In the genomic region with DNA sequence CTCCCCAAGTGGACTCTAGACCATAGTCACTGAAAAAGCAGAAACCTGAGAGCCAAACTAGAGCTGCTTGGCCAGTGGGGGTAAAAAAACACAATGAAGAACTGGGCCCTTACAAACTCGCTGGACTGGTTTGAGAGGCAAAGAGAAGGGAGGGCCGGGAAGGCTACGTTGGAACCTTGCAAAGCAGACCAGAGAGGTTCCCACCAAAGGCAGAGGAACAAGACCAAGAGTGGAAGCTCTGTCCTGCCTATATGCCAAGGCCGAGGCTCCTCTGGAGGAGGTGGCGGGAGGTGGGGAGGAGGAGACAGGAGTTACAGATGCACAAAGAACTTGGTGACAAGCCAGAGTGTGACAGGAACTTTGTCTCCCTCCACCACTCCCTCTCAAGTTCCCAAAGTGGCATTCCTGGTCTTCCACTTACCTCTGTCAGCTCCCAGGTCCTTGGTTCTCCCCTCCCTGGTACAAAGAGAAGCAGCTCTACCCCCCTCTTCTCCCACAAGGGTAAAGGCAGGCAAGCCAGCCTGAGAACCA, we compare ENCODE assay signal across 10 mouse cellular contexts. TPM values are rescaled to one million over a fixed set of nuclear protein-coding genes. Genes with fewer than 3 reads are reported as not detected.
DNase-seq lines count a peak whose midpoint lies in the region; ATAC-seq and TF ChIP-seq lines count a peak whose summit lies in the region.
"Had no signal": no experiment of that assay in that cellular context is flagged by ENCODE, and none has a peak within 500 bp of the region (broad histone marks: within the 10 kb centered on the region; RNA-seq: fewer than 3 reads in every experiment).

No protein-coding gene starts in this region.

- H3K36me3 ChIP-seq in hindbrain, embryonic 10.5 days = no peaks in the 10 kb centered on the region
- H3K36me3 ChIP-seq in hindbrain, embryonic 16.5 days (ENCODE audit: control insufficient read depth, insufficient read depth, low read length) = no peaks in the 10 kb centered on the region
- peaks cover 5% of the 10 kb centered on the region; the same call in 1 of the 2 replicates for H3K36me3 ChIP-seq in intestine, postnatal 0 days (ENCODE audit: control insufficient read depth, insufficient read depth)
- no peaks in the 10 kb centered on the region for H3K36me3 ChIP-seq in liver, embryonic 13.5 days
- no peaks in the 10 kb centered on the region for H3K36me3 ChIP-seq in stomach, embryonic 15.5 days

- peaks cover 42% of the 10 kb centered on the region for H3K4me1 ChIP-seq in hindbrain, embryonic 10.5 days (replicated peaks)
- peaks cover 16% of the 10 kb centered on the region for H3K4me1 ChIP-seq in hindbrain, embryonic 16.5 days (ENCODE audit: control insufficient read depth, insufficient read depth, low read depth, low read length)
- no peaks in the 10 kb centered on the region for H3K4me1 ChIP-seq in intestine, postnatal 0 days (replicated peaks; ENCODE audit: control insufficient read depth, insufficient read depth, low read length)
- peaks cover 23% of the 10 kb centered on the region for H3K4me1 ChIP-seq in liver, embryonic 13.5 days (replicated peaks)
- peaks cover 14% of the 10 kb centered on the region for H3K4me1 ChIP-seq in stomach, embryonic 15.5 days

- peaks cover 33% of the 10 kb centered on the region for H3K27me3 ChIP-seq in hindbrain, embryonic 10.5 days (ENCODE audit: insufficient read depth, poor library complexity, severe bottlenecking)
- H3K27me3 ChIP-seq in hindbrain, embryonic 16.5 days (replicated peaks; ENCODE audit: control insufficient read depth, insufficient read depth, low read length) = no peaks in the 10 kb centered on the region
- H3K27me3 ChIP-seq in intestine, postnatal 0 days (replicated peaks; ENCODE audit: control insufficient read depth, insufficient read depth, low read length) = no peaks in the 10 kb centered on the region
- H3K27me3 ChIP-seq in liver, embryonic 13.5 days = peaks cover 62% of the 10 kb centered on the region
- H3K27me3 ChIP-seq in stomach, embryonic 15.5 days (replicated peaks) = no peaks in the 10 kb centered on the region

- H3K4me2 ChIP-seq in hindbrain, embryonic 16.5 days (ENCODE audit: low read length) = no peak overlapping the region
- peak overlapping the region; percentile 71 for H3K4me2 ChIP-seq in intestine, postnatal 0 days (replicated peaks; ENCODE audit: low read depth)
- peak overlapping the region; percentile 76 for H3K4me2 ChIP-seq in liver, embryonic 13.5 days
- peak overlapping the region; percentile 40 for H3K4me2 ChIP-seq in stomach, embryonic 15.5 days

- WGBS in hindbrain, embryonic 10.5 days = 34% methylated on average over 5 of the region's 5 CpGs
- WGBS in hindbrain, embryonic 16.5 days = 49% methylated on average over 5 of the region's 5 CpGs
- WGBS in intestine, postnatal 0 days = 30% methylated on average over 5 of the region's 5 CpGs
- WGBS in liver, embryonic 13.5 days (ENCODE audit: insufficient replicate concordance) = 53% methylated on average over 5 of the region's 5 CpGs
- WGBS in stomach, embryonic 15.5 days = 51% methylated on average over 5 of the region's 5 CpGs

- ATAC-seq in hindbrain, embryonic 16.5 days = no peak
- ATAC-seq in intestine, postnatal 0 days = 0 out of 2 replicates have a peak, but pooled peaks have one; percentile 11
- no peak for ATAC-seq in liver, embryonic 13.5 days (ENCODE audit: low read depth)
- no peak for ATAC-seq in stomach, embryonic 15.5 days (ENCODE audit: insufficient read depth, low FRiP score, low read depth)
- no peak for ATAC-seq in megakaryocyte progenitor cell, adult 5-6 weeks (replicated peaks; ENCODE audit: poor library complexity)
- no peak for ATAC-seq in activated CD4-positive, CD25-positive, alpha-beta regulatory T cell, adult 4 months

- peak overlapping the region; percentile 29; the same call in 1 of the 2 replicates for H3K27ac ChIP-seq in hindbrain, embryonic 10.5 days
- H3K27ac ChIP-seq in hindbrain, embryonic 16.5 days (ENCODE audit: low read depth, low read length) = no peak overlapping the region
- H3K27ac ChIP-seq in intestine, postnatal 0 days (ENCODE audit: low read depth, low read length) = peak overlapping the region; percentile 96
- peak overlapping the region; percentile 67 for H3K27ac ChIP-seq in liver, embryonic 13.5 days
- H3K27ac ChIP-seq in stomach, embryonic 15.5 days = peak overlapping the region; percentile 82
- H3K27ac ChIP-seq: layer of hippocampus, adult 2 months had no signal

- H3K4me3 ChIP-seq in hindbrain, embryonic 10.5 days = no peak overlapping the region
- no peak overlapping the region for H3K4me3 ChIP-seq in hindbrain, embryonic 16.5 days (ENCODE audit: low read length)
- peak overlapping the region; percentile 62 for H3K4me3 ChIP-seq in intestine, postnatal 0 days (ENCODE audit: low read depth, low read length)
- H3K4me3 ChIP-seq in liver, embryonic 13.5 days (replicated peaks) = 0 out of 2 replicates have a peak overlapping the region, but pooled peaks have one; percentile 0
- peak overlapping the region; percentile 55 for H3K4me3 ChIP-seq in stomach, embryonic 15.5 days (replicated peaks)
- H3K4me3 ChIP-seq: layer of hippocampus, adult 2 months had no signal

- DNase-seq in hindbrain, embryonic 10.5 days (ENCODE audit: low spot score) = no peak
- DNase-seq in liver, embryonic 13.5 days = no peak
- no peak for DNase-seq in layer of hippocampus, adult 8-10 months (ENCODE audit: low spot score in 2 of 2)
- DNase-seq: heart, adult 11 months had no signal

- no peaks in the 10 kb centered on the region for H3K9me3 ChIP-seq in hindbrain, embryonic 10.5 days
- H3K9me3 ChIP-seq in hindbrain, embryonic 16.5 days (ENCODE audit: control insufficient read depth, low read length) = no peaks in the 10 kb centered on the region
- no peaks in the 10 kb centered on the region for H3K9me3 ChIP-seq in intestine, postnatal 0 days (ENCODE audit: control insufficient read depth)
- H3K9me3 ChIP-seq in liver, embryonic 13.5 days (replicated peaks) = no peaks in the 10 kb centered on the region
- no peaks in the 10 kb centered on the region for H3K9me3 ChIP-seq in stomach, embryonic 15.5 days

- no peak overlapping the region for H3K9ac ChIP-seq in hindbrain, embryonic 16.5 days (ENCODE audit: low read depth, low read length)
- H3K9ac ChIP-seq in intestine, postnatal 0 days (ENCODE audit: low read depth, low read length) = peak overlapping the region; percentile 45; the same call in 1 of the 2 replicates
- no peak overlapping the region for H3K9ac ChIP-seq in liver, embryonic 13.5 days
- no peak overlapping the region for H3K9ac ChIP-seq in stomach, embryonic 15.5 days

- no peak for TF ChIP-seq CTCF in intestine, postnatal 0 days (IDR thresholded peaks at IDR 0.05; ENCODE audit: low read depth)

RNA-seq across cellular contexts. Expression of a gene that starts 2.1 kb away (rescaled TPM):
- 5.0 and 8.0 TPM in 2 replicates for polyA plus RNA-seq in hindbrain, embryonic 10.5 days (2016; fragmentation: Nextera tagmentation; extraction: Ambion mirVana)
- polyA plus RNA-seq in hindbrain, embryonic 16.5 days (2015; fragmentation: Nextera tagmentation; extraction: Ambion mirVana) = 14.4 and 15.4 TPM in 2 replicates
- 42.1 and 48.3 TPM in 2 replicates for polyA plus RNA-seq in intestine, postnatal 0 days (2015; fragmentation: Nextera tagmentation; extraction: Ambion mirVana)
- polyA plus RNA-seq in liver, embryonic 13.5 days (2015; fragmentation: Nextera tagmentation; extraction: Ambion mirVana) = 7.2 and 8.3 TPM in 2 replicates
- polyA plus RNA-seq in stomach, embryonic 15.5 days (2015; fragmentation: Nextera tagmentation; extraction: Ambion mirVana) = 51.0 and 56.7 TPM in 2 replicates
- total RNA-seq in megakaryocyte progenitor cell, adult 5-6 weeks (2015) = not detected in 2 replicates
- total RNA-seq in megakaryocyte progenitor cell, adult 5-6 weeks (2017) = not detected in 2 replicates
- 1 to 10 TPM; 4.0 to 5.5 (median 4.7) TPM for total RNA-seq in layer of hippocampus, adult 8-10 months (2022)
- not detected for polyA plus RNA-seq in activated CD4-positive, CD25-positive, alpha-beta regulatory T cell, adult 4 months (2017; shearing (Covaris generic))

RNA-seq across cellular contexts. Expression of a gene that starts 53.1 kb away (rescaled TPM):
- 17.6 and 18.2 TPM in 2 replicates for polyA plus RNA-seq in hindbrain, embryonic 10.5 days (2016; fragmentation: Nextera tagmentation; extraction: Ambion mirVana)
- polyA plus RNA-seq in hindbrain, embryonic 16.5 days (2015; fragmentation: Nextera tagmentation; extraction: Ambion mirVana) = 16.4 and 17.3 TPM in 2 replicates
- polyA plus RNA-seq in intestine, postnatal 0 days (2015; fragmentation: Nextera tagmentation; extraction: Ambion mirVana) = 4.8 and 5.8 TPM in 2 replicates
- polyA plus RNA-seq in liver, embryonic 13.5 days (2015; fragmentation: Nextera tagmentation; extraction: Ambion mirVana) = 2.4 and 2.9 TPM in 2 replicates
- polyA plus RNA-seq in stomach, embryonic 15.5 days (2015; fragmentation: Nextera tagmentation; extraction: Ambion mirVana) = 14.6 and 15.3 TPM in 2 replicates
- 31.3 and 35.8 TPM in 2 replicates for total RNA-seq in megakaryocyte progenitor cell, adult 5-6 weeks (2015)
- total RNA-seq in megakaryocyte progenitor cell, adult 5-6 weeks (2017) = 13.5 and 15.3 TPM in 2 replicates
- total RNA-seq in layer of hippocampus, adult 8-10 months (2022) = 10 to 100 TPM; 52.0 to 71.5 (median 61.4) TPM
- polyA plus RNA-seq in activated CD4-positive, CD25-positive, alpha-beta regulatory T cell, adult 4 months (2017; shearing (Covaris generic)) = 10 to 100 TPM; 13.0 to 15.3 TPM

Comparison
In these comparisons a context has a peak if more than half of its experiments do, and no peak if none do; other contexts are left out.
1. H3K4me3 ChIP-seq: peak in intestine, postnatal 0 days (single experiment), liver, embryonic 13.5 days (single experiment) and stomach, embryonic 15.5 days (single experiment); none in hindbrain, embryonic 10.5 days (single experiment) and hindbrain, embryonic 16.5 days (single experiment).